Mouse (Mus musculus) neural tube, embryonic 13.5 days (tissue): ENCODE data around the gene Zgpat. TPM values are rescaled to one million over a fixed set of nuclear protein-coding genes. Genes with fewer than 3 reads are reported as not detected.

ENCODE experiments used
- ATAC-seq: fragments of 200-750 bp; cut with Nextera tagmentation; 2 replicates; pipeline ENCODE4 v1.8.0; 2017; ENCODE audit warnings: low read depth, mild to moderate bottlenecking, moderate TSS enrichment, moderate library complexity
- H3K27ac ChIP-seq: fragments of 300-500 bp; sonication (generic); replicated peaks from 2 replicates; pipeline ENCODE4 v1.5.1; 2015; ENCODE audit warnings: moderate library complexity, mild to moderate bottlenecking, inconsistent platforms
- H3K27me3 ChIP-seq: fragments of 300-500 bp; sonication (generic); 2 replicates; pipeline ENCODE4 v1.6.1; 2015; ENCODE audit warnings: mild to moderate bottlenecking, inconsistent platforms
- H3K36me3 ChIP-seq: fragments of 300-500 bp; sonication (generic); 2 replicates; pipeline ENCODE4 v1.6.1; 2015; ENCODE audit warnings: mild to moderate bottlenecking, inconsistent platforms
- H3K4me1 ChIP-seq: fragments of 300-500 bp; sonication (generic); replicated peaks from 2 replicates; pipeline ENCODE4 v1.6.1; 2015; ENCODE audit warnings: inconsistent platforms
- H3K4me2 ChIP-seq: fragments of 300-500 bp; sonication (generic); 2 replicates; pipeline ENCODE4 v1.6.1; 2015; ENCODE audit warnings: inconsistent platforms, mild to moderate bottlenecking, moderate library complexity
- H3K4me3 ChIP-seq: fragments of 300-500 bp; sonication (generic); 2 replicates; pipeline ENCODE4 v1.5.1; 2015; ENCODE audit warnings: mild to moderate bottlenecking, inconsistent platforms
- H3K9ac ChIP-seq: fragments of 300-500 bp; sonication (generic); 2 replicates; pipeline ENCODE4 v1.6.1; 2015; ENCODE audit warnings: moderate library complexity, mild to moderate bottlenecking, inconsistent platforms
- H3K9me3 ChIP-seq: fragments of 300-500 bp; sonication (generic); 2 replicates; pipeline ENCODE4 v1.6.1; 2016; ENCODE audit warnings: inconsistent platforms
- whole genome bisulfite sequencing: fragments of 180-500 bp; shearing (Covaris S2); methylation state at CpG from one replicate; pipeline ENCODE4 v1.1.7; 2015; 5-methylcytosine and 5-hydroxymethylcytosine counted together
- polyA plus RNA-seq: library from polyadenylated mRNA; unstranded; fragments of >200 nt; fragmentation: Nextera tagmentation; extraction: Ambion mirVana; gene quantifications from 2 replicates; pipeline ENCODE4 v1.2.1, GENCODE M21; 2015

Gene Zgpat
- polyA plus RNA-seq: 61.4 and 67.4 TPM in 2 replicates

DNA sequence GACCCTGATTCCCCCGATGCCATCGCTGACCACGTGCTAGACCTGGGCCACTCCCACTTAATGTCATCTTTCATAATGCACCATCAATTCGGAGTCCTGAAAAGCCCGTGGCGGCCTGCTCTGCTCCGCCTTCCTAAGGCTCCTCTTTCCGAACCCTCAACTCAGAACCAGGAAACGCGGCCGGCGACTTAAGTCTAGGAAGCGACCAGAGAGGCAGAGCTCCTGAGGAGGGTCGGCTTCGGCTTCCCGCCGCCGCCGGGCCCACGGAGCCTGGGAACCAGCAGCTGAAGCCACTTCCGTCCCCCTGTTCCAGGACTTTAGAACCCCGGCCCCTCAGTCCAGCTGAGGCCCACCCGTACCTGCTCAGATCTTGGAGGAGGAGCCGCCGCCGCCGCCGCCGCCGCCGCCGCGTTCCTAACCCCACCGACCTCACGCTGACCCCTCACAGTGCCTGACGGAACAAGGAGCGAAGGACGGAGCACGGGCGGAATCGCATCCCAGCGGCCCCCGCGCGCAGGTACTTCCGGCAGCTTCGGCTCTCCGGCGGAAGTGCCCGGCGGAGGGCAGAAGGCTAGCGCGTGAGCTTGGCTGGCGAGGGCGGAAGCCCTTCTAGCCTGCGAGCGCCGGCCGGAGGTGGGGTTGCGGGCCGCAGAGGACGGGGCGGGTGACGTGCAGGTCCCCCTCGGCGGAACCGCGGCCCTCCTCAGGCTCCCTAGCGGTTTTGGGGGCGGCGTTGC lies at the start of gene Zgpat, which contains the start of gene Arfrp1:
Zgpat (plus strand) TSS at position 69 of the 737 bp plus-strand sequence.
Arfrp1 (minus strand) TSS at position 545 of the 737 bp plus-strand sequence.
- peak within 1 kb of the TSS; percentile 92 for H3K27ac ChIP-seq
- no peaks in the 10 kb centered on the region for H3K9me3 ChIP-seq
- H3K36me3 ChIP-seq: peaks cover 43% of the 10 kb centered on the region
- H3K4me2 ChIP-seq: peak within 1 kb of the TSS; percentile 99
- H3K4me1 ChIP-seq: peaks cover 53% of the 10 kb centered on the region
- ATAC-seq: peak; percentile 94
- no peaks in the 10 kb centered on the region for H3K27me3 ChIP-seq
- WGBS: under 1% methylated on average over 69 of the region's 71 CpGs
- H3K9ac ChIP-seq: peak within 1 kb of the TSS; percentile 96
- peak within 1 kb of the TSS; percentile 96 for H3K4me3 ChIP-seq

DNA sequence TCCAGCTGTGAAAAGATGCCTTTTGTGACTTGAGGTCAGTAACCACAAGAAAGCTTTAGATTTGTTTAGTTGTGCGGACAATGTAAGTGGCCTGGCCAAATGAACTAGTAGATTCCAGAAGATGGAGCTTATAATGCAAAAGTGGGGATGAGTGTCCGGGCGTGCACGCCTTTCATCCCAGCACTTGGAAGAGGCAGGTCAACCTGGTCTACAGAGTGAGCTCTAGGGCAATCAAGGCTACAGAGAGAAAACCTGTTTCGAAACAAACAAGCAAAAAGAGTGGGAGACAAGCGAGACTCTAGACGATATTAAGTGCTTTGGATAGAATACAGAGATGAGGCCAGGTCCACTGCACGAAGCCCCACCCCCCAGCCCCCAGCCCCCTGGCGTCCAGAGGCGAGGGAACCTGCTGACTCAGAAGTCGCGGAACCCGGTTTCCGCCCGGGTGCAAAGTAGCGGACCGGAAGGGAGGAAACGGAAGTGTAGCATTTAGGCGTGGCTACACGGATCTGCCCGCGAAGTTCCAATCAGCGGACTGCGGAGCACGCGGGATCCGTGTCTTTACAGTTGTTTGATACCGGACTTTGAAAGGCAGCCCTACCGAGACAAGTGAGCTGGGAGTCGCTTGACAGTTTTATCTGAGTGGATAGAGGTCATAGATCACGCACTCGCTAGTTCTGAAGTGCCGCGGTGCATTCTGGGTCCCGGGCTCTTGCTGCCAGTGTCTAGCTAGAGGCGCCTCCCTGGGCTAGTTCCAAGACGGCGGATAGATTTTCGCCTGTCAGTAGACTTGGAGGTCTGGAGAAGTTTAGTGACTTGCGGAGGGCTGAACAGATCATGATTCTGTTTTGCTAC lies 45.3 kb upstream of the Zgpat start, which contains the start of gene Rtel1:
Rtel1 (plus strand) TSS at position 492 of the 855 bp plus-strand sequence.
- Histone ChIP-seq H3K9me3 (no peaks in the 10 kb centered on the region), H3K27me3 (0 out of 2 replicates have a peak, but pooled peaks cover 11% of the 10 kb centered on the region), H3K27ac (peak within 1 kb of the TSS; percentile 75), H3K4me3 (peak within 1 kb of the TSS; percentile 66), H3K36me3 (peaks cover 26% of the 10 kb centered on the region), H3K4me2 (peak within 1 kb of the TSS; percentile 75), H3K9ac (peak within 1 kb of the TSS; percentile 67), H3K4me1 (peaks cover 21% of the 10 kb centered on the region)
- ATAC-seq: peak; percentile 91
- WGBS: 7% methylated on average over 40 of the region's 40 CpGs

DNA sequence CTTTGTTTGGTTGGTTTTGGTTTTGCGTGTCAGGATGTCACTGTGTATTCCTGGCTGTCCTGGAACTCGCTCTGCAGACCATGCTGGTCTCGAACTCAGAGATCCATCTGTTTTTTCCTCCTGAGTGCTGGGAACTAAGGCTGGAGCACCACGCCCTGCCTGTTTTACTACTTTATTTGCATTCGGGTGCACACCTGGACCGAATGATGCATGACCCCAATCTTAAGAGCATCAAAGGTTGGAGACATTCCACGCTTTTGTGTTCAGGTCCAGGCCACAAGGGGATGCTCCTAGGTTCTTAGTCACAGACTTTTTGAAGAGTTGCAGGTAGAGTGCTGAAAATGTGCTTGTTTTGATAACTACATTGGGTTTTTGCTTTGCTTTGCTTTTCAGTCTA lies 44.6 kb upstream of the Zgpat start:
- Histone ChIP-seq H3K9me3 (no peaks in the 10 kb centered on the region), H3K36me3 (peaks cover 32% of the 10 kb centered on the region), H3K4me2 (peak overlapping the region; percentile 75), H3K27me3 (0 out of 2 replicates have a peak, but pooled peaks cover 11% of the 10 kb centered on the region), H3K4me3 (peak overlapping the region; percentile 66), H3K4me1 (peaks cover 17% of the 10 kb centered on the region), H3K9ac (peak overlapping the region; percentile 67), H3K27ac (0 out of 2 replicates have a peak overlapping the region, but pooled peaks have one; percentile 75)
- 15% methylated on average over 7 of the region's 7 CpGs for WGBS
- 0 out of 2 replicates have a peak, but pooled peaks have one; percentile 8 for ATAC-seq

DNA sequence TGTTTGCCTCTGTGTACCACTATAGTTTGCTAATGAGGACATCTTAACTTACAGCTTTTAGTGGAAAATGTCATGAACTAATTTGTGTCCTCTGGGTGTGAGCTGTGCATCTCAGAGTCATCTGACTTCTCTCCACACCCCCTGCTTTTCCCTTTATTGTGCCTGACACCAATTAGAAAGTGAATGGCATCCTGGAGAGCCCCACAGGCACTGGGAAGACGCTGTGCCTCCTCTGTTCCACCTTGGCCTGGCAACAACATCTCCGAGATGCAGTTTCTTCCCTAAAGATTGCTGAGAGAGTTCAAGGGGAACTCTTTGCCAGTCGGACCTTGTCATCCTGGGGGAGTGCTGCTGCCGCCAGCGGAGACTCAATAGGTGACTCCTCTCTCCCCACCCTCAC lies 42.6 kb upstream of the Zgpat start:
- peaks cover 51% of the 10 kb centered on the region for H3K36me3 ChIP-seq

DNA sequence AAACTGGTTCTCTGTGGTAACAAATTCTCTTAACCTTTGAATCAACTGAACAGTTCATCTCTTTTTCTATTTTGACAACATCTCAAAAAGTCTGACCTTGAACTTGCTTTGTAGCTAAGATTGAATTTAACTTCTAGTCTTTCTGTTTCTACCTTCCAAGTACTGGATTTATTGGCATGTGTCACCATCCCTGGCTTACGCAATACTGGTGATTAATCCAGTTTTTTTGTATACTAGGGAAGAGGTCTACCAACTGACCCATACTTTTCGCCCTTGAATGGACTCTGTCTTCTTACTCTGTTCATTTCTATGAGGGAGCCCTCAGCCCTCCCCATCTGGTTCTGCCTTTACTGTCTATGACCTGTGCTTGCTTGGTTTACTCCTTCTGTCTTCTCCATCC lies 38.6 kb upstream of the Zgpat start:
- 88% methylated on average over 2 of the region's 2 CpGs for WGBS
- Histone ChIP-seq H3K36me3 (peaks cover 88% of the 10 kb centered on the region), H3K27me3 (no peaks in the 10 kb centered on the region), H3K9ac (no peak overlapping the region), H3K4me1 (no peaks in the 10 kb centered on the region), H3K4me3 (no peak overlapping the region), H3K27ac (no peak overlapping the region), H3K9me3 (no peaks in the 10 kb centered on the region), H3K4me2 (no peak overlapping the region)
- ATAC-seq: no peak

More for the DNA sequence above, 42.6 kb upstream of the Zgpat start:
- Histone ChIP-seq H3K4me3 (no peak overlapping the region), H3K27me3 (0 out of 2 replicates have a peak, but pooled peaks cover under 1% of the 10 kb centered on the region), H3K27ac (no peak overlapping the region), H3K9ac (no peak overlapping the region), H3K4me1 (peaks cover 17% of the 10 kb centered on the region), H3K4me2 (no peak overlapping the region), H3K9me3 (no peaks in the 10 kb centered on the region)
- ATAC-seq: no peak
- WGBS: 63% methylated on average over 5 of the region's 5 CpGs

DNA sequence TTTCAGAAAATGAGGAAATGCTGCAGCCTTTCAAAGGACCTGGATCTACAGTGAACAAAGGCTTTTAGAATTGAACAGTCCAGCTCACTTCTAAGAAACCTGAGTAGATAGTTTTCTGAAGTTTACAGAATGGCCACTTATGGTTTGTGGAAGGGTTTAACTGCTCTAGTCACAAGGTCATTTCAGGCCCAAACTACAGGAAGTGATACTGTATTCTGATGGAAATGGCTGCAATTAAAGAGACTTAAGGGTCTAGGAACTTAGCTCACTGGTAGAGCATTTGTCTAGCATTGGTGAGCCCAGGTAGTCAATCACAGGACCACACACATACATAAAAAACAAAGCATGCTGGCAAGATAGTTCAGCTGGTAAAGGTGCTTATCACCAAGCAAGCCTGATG lies 32.2 kb upstream of the Zgpat start:
- Histone ChIP-seq H3K9ac (no peak overlapping the region), H3K27ac (no peak overlapping the region), H3K4me1 (no peaks in the 10 kb centered on the region), H3K4me2 (no peak overlapping the region), H3K36me3 (peaks cover 84% of the 10 kb centered on the region), H3K9me3 (no peaks in the 10 kb centered on the region), H3K27me3 (no peaks in the 10 kb centered on the region), H3K4me3 (no peak overlapping the region)
- no peak for ATAC-seq

DNA sequence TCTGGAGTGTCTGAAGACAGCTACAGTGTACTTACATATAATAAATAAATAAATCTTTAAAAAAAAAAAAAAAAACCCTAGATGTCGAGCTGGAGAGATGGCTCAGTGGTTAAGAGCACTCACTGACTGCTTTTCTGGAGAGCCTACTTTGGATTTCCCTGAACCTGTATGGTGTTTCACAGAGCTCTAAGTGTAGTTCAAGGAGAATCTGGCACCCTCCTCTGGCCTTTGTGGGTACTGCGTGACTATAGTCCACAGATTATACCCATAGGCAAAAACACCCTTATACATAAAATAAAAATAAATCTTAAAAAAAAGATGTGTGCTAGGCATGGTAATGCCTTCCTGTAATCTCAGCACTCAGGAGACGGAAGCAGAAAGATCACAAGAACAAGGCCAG lies 30.7 kb upstream of the Zgpat start:
- H3K4me3 ChIP-seq: no peak overlapping the region
- H3K27ac ChIP-seq: no peak overlapping the region
- no peaks in the 10 kb centered on the region for H3K4me1 ChIP-seq
- ATAC-seq: peak; percentile 53; the same call in 1 of the 2 replicates
- no peak overlapping the region for H3K9ac ChIP-seq
- H3K4me2 ChIP-seq: no peak overlapping the region
- 61% methylated on average over 3 of the region's 3 CpGs for WGBS
- H3K27me3 ChIP-seq: no peaks in the 10 kb centered on the region
- no peaks in the 10 kb centered on the region for H3K9me3 ChIP-seq
- peaks cover 84% of the 10 kb centered on the region for H3K36me3 ChIP-seq

DNA sequence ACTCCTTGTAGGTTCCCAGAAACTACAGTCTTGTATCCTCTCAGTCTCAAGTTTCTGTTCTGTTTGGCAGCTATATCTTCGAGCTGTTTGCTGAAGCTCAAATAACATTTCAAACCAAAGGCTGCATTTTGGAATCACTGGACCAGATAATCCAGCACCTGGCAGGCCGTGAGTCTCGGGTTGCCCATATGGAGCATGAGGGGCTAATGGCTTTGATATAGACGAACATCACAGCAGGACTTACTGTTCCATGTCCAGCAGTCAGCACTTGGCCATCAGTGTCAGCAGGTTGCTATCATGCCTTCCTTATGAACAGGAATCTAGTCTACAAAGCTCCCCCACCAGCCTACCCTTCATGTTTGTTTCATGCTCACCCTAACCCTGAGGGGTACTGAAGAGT lies 24.3 kb upstream of the Zgpat start:
- Histone ChIP-seq H3K4me3 (no peak overlapping the region), H3K36me3 (peaks cover 89% of the 10 kb centered on the region), H3K9ac (no peak overlapping the region), H3K27me3 (no peaks in the 10 kb centered on the region), H3K9me3 (no peaks in the 10 kb centered on the region), H3K4me1 (no peaks in the 10 kb centered on the region), H3K27ac (no peak overlapping the region), H3K4me2 (no peak overlapping the region)
- WGBS: 85% methylated on average over 4 of the region's 4 CpGs
- no peak for ATAC-seq

DNA sequence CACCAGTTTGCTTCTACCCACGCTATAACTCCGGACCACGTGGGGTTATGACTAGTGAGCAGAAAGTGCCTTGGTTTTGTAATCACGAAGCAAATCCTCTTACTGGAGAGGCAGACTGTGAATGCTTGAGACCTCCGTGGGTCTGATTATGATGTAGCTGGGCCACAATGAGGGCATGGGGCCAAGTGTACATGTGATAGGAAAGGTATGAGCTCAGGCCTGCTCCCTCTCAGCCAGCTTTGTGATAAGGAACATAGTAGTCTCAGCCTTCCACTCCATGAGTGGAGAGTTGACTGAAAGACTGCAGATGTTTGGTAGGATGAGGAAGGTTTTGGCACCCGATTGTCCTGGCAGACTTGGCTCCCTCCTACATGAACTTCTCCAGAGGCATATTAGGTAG lies 22.0 kb upstream of the Zgpat start:
- H3K4me2 ChIP-seq: no peak overlapping the region
- no peak overlapping the region for H3K9ac ChIP-seq
- peaks cover 91% of the 10 kb centered on the region for H3K36me3 ChIP-seq
- H3K4me1 ChIP-seq: no peaks in the 10 kb centered on the region
- no peaks in the 10 kb centered on the region for H3K9me3 ChIP-seq
- no peaks in the 10 kb centered on the region for H3K27me3 ChIP-seq
- H3K27ac ChIP-seq: no peak overlapping the region
- WGBS: 93% methylated on average over 6 of the region's 6 CpGs
- ATAC-seq: no peak
- H3K4me3 ChIP-seq: no peak overlapping the region

DNA sequence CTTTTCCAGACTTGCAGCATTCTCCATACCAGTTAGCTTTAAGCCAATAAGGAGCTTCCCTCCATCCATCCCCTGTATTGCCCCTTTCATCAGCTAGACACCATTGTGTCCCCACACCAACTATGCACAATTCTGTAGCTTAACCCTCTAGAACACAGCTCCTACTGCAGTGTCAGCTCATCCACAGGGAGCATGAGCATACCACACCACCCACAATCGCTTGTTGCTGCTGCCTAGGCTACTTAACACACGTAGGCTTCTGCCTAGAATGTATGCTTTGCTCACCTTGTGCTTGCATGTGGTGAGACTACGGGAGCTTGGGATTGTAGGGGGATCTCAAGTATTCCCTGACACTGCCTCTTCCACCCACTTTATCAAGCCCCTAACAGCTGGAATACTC lies 7.9 kb upstream of the Zgpat start:
- H3K27me3 ChIP-seq: no peaks in the 10 kb centered on the region
- no peak overlapping the region for H3K4me3 ChIP-seq
- ATAC-seq: no peak
- H3K4me1 ChIP-seq: no peaks in the 10 kb centered on the region
- H3K4me2 ChIP-seq: no peak overlapping the region
- H3K9me3 ChIP-seq: no peaks in the 10 kb centered on the region
- no peak overlapping the region for H3K9ac ChIP-seq
- peaks cover 100% of the 10 kb centered on the region for H3K36me3 ChIP-seq
- H3K27ac ChIP-seq: no peak overlapping the region
- WGBS: 86% methylated on average over 3 of the region's 3 CpGs

DNA sequence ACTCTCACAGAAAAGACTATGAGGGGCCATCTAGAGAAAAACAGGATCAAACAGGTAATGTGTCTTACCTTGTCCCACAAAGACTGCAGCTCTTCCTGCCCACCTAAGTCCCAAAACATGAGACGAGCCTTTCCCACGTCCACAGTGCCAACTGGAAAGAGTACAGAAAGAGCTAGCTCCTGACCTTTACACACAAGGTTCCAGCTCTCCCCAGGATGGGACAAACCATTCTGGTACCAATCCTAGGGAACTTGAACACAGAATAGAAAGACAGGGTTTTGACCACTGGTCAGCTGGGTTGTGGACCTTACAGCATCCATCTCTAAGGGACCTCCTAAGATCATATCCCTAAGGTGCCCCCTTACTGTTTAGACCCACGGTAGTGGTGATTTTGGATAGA lies 782 bp upstream of the Zgpat start:
- H3K27me3 ChIP-seq: no peaks in the 10 kb centered on the region
- peaks cover 44% of the 10 kb centered on the region for H3K36me3 ChIP-seq
- 83% methylated on average over 3 of the region's 3 CpGs for WGBS
- H3K4me1 ChIP-seq: peaks cover 45% of the 10 kb centered on the region
- ATAC-seq: no peak
- H3K9ac ChIP-seq: peak overlapping the region; percentile 96
- H3K4me3 ChIP-seq: peak overlapping the region; percentile 96
- H3K27ac ChIP-seq: no peak overlapping the region; the same call in 1 of the 2 replicates
- H3K9me3 ChIP-seq: no peaks in the 10 kb centered on the region
- H3K4me2 ChIP-seq: peak overlapping the region; percentile 99

DNA sequence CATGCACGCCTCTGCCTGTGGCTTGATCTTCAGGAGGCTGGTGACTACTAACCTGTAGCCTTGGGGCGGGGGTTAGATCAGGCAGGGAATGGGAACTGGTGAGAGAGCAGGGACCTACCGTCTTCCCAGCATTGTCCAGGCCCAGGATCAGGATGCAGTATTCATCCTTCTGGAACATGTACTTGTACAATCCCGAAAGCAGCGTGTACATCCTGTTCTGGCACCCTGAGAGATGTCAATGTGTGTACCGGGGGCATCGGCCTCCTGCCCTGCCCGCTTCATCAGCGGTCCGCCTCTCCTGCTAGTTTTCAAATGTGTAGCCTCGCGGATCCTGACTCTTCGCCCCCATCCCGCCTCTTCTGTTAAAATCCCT lies 255 bp upstream of the Zgpat start:
- no peaks in the 10 kb centered on the region for H3K9me3 ChIP-seq
- peak; percentile 13; the same call in 1 of the 2 replicates for ATAC-seq
- H3K36me3 ChIP-seq: peaks cover 43% of the 10 kb centered on the region
- peak overlapping the region; percentile 99 for H3K4me2 ChIP-seq
- peak overlapping the region; percentile 96 for H3K4me3 ChIP-seq
- peaks cover 50% of the 10 kb centered on the region for H3K4me1 ChIP-seq
- H3K27me3 ChIP-seq: no peaks in the 10 kb centered on the region
- H3K9ac ChIP-seq: peak overlapping the region; percentile 96
- H3K27ac ChIP-seq: peak overlapping the region; percentile 92
- 11% methylated on average over 14 of the region's 14 CpGs for WGBS
